Mouse (Mus musculus) Patski (cell line): Measurements from ENCODE around the gene G3bp1. TPM values are rescaled to one million over a fixed set of nuclear protein-coding genes. Genes with fewer than 3 reads are reported as not detected.
A peak's percentile ranks its signal among the peaks of the same experiment; 100 is the strongest.

Source experiments
- ATAC-seq: fragments of 100-300 bp; one replicate; pipeline ENCODE4 v1.8.0; 2021
- CTCF ChIA-PET: fragments of 350-600 bp; sonication (Branson Sonifier 250); formaldehyde crosslinking; loops from one replicate; lab custom pipeline; 2022; ENCODE audit warnings: inconsistent platforms; lab: Charles Lee
- POLR2A ChIA-PET: fragments of 350-600 bp; sonication (Branson Sonifier 250); formaldehyde crosslinking; loops from one replicate; lab custom pipeline; 2022; ENCODE audit warnings: antibody characterized with exemption, inconsistent platforms; lab: Charles Lee
- DNase-seq: peaks from one replicate; pipeline ENCODE4 v3.0.0-alpha.2; 2011; ENCODE audit warnings: low read depth, low spot score
- H3K27me3 ChIP-seq: fragments of 371-371 bp; one replicate; pipeline ENCODE4 v1.5.1; 2021
- CTCF ChIP-seq: fragments of 100-300 bp; IDR thresholded peaks from one replicate; pipeline ENCODE4 v1.5.1; 2021
- in situ Hi-C: fragments of 300-500 bp; cut with MboI; formaldehyde crosslinking; loops from 3 replicates; pipeline ENCODE4 v1.11.1; 2018; ENCODE audit warnings: low pct_unique_long_range_greater_than_20kb, mixed read lengths
- polyA plus RNA-seq: library from polyadenylated mRNA; unstranded; gene quantifications from one replicate; pipeline ENCODE4 v1.2.3, GENCODE M21; 2021

The G3bp1 gene
- polyA plus RNA-seq = 53.9 TPM

- CTCF ChIA-PET = interaction anchor here (1.5 to 3.7 kb wide), 2 partner anchors 9 to 29 kb away, joined by 3 to 17 read pairs; partner anchors contain the start of gene Atox1
- POLR2A ChIA-PET = interaction anchor here (0.6 to 1.6 kb wide), 7 partner anchors 9 to 32 kb away, joined by 3 to 10 read pairs (median 4); partner anchors contain the start of gene Atox1
Observed at GRCm38 (mm10) chr11:55469048-55469843, at the start of gene G3bp1. Gene G3bp1, plus strand, starts transcription at chr11:55469685.

GRCm38 (mm10) chr11:55422978-55423377, 46.5 kb upstream of the G3bp1 start, which contains the start of gene Sparc:
Gene Sparc, minus strand, starts transcription at chr11:55423183.
- DNase-seq (no peak), ATAC-seq (no peak)
- ChIA-PET CTCF (interaction anchor here (8.0 kb wide), 1 partner anchor 22 kb away, joined by 45 read pairs; no protein-coding TSS in a partner anchor), POLR2A (interaction anchor here (1.0 kb wide), 1 partner anchor 18 kb away, joined by 4 read pairs; no protein-coding TSS in a partner anchor)
- in situ Hi-C loops = no loop called here
- H3K27me3 ChIP-seq = no peaks in the 10 kb centered on the region
- TF ChIP-seq CTCF = no peak

More at GRCm38 (mm10) chr11:55469048-55469843, at the start of gene G3bp1:
- ATAC-seq (peak; percentile 98), DNase-seq (peak; percentile 100)
- no peak for TF ChIP-seq CTCF
- H3K27me3 ChIP-seq = no peaks in the 10 kb centered on the region
- in situ Hi-C loops = no loop called here

- ChIA-PET CTCF (interaction anchor here (8.0 kb wide), 1 partner anchor 21 kb away, joined by 45 read pairs; no protein-coding TSS in a partner anchor), POLR2A (no interaction called here)
- in situ Hi-C loops = no loop called here
- ATAC-seq = no peak
- no peak for TF ChIP-seq CTCF
- DNase-seq = no peak
- H3K27me3 ChIP-seq = no peaks in the 10 kb centered on the region
Observed at GRCm38 (mm10) chr11:55423756-55424155, 45.7 kb upstream of the G3bp1 start.

GRCm38 (mm10) chr11:55424746-55425360, 44.6 kb upstream of the G3bp1 start:
- in situ Hi-C loops = no loop called here
- DNase-seq (no peak), ATAC-seq (no peak)
- ChIA-PET CTCF (interaction anchor here (1.3 to 8.0 kb wide), 2 partner anchors 9 to 20 kb away, joined by 5 to 45 read pairs; no protein-coding TSS in a partner anchor), POLR2A (no interaction called here)
- no peaks in the 10 kb centered on the region for H3K27me3 ChIP-seq
- no peak for TF ChIP-seq CTCF

DNA sequence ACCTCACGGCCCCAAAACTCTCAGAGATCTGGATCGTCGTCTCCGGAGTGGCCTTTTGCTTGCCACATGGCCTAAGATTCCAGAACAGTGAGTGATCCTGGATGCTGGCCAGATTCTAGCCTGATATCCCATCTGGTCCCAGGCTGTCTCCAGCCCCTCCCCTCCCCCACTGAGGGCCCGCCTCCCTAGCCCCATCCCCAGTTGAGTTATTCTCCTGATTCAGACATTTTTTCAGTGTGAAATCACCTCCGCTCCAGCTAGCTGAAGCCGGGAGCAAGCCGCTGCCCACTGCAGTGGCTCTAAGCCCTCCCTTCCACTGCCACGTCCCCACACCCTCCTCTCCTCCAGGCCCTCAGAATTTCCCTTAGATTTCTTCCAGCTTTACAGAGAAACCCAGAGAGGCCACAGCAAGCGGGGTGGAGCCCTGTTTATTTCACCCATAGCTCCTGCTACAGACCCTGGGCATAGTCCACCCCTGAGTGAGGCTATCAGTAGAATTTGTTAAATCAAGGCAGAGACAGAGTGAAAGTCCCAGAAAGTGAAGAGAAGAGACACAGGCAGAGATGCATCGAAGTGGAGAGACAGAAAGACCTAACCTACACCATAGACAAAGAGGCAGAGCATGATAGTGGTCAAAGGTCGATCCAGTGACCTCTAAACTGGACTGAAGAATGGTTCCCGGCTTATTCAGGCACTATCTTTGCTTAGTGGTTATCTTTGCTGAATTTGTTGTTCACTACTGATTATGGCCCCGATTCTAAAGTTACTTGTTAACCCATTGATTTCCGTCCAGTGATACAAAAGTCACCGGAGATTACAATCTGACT, 41.1 kb upstream of the G3bp1 start:
- CTCF ChIA-PET = interaction anchor here (0.7 to 2.3 kb wide), 5 partner anchors 8 to 39 kb away, joined by 3 to 6 read pairs (median 5); no protein-coding TSS in a partner anchor
- in situ Hi-C loops = no loop called here
- peak; percentile 98 for DNase-seq
- TF ChIP-seq CTCF = no peak
- no peaks in the 10 kb centered on the region for H3K27me3 ChIP-seq
- POLR2A ChIA-PET = interaction anchor here (1.4 to 1.8 kb wide), 2 partner anchors 9 to 11 kb away, joined by 5 to 14 read pairs; no protein-coding TSS in a partner anchor
- peak; percentile 98 for ATAC-seq

- in situ Hi-C loops = no loop called here
- no peak for TF ChIP-seq CTCF
- POLR2A ChIA-PET = no interaction called here
- no peaks in the 10 kb centered on the region for H3K27me3 ChIP-seq
- CTCF ChIA-PET = interaction anchor here (1.2 to 1.7 kb wide), 5 partner anchors 10 to 40 kb away, joined by 3 to 6 read pairs (median 4); no protein-coding TSS in a partner anchor
- no peak for DNase-seq
- ATAC-seq = no peak
Observed at GRCm38 (mm10) chr11:55429973-55430372, 39.5 kb upstream of the G3bp1 start.

GRCm38 (mm10) chr11:55432981-55433380, 36.5 kb upstream of the G3bp1 start:
- in situ Hi-C loops = no loop called here
- TF ChIP-seq CTCF = no peak
- CTCF ChIA-PET = interaction anchor here (1.0 to 4.9 kb wide), 5 partner anchors 8 to 43 kb away, joined by 3 to 39 read pairs (median 4); no protein-coding TSS in a partner anchor
- POLR2A ChIA-PET = interaction anchor here (0.7 kb wide), 2 partner anchors 19 to 39 kb away, joined by 4 read pairs; no protein-coding TSS in a partner anchor
- DNase-seq = no peak
- ATAC-seq = no peak
- H3K27me3 ChIP-seq = no peaks in the 10 kb centered on the region

DNA sequence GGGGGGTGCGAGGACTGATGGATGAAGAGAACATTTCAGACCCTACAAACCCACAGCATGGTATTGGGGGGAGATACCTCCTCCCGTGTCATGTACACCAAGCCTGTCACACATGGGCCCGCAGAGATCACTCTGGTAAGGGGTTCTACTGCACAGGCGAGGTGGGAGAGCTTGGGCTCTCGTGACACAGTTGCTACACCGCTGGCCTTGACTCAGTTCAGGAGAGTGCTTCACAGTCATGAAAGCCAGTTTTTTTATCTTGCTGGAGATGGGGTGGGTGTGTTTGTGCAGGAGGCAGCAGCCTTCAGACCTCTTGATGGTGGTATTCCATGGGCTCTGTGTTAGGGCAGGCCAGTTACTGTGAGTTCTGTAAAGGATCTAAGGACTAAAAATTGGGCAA, 33.4 kb upstream of the G3bp1 start:
- CTCF ChIA-PET = no interaction called here
- ATAC-seq = no peak
- DNase-seq = no peak
- in situ Hi-C loops = no loop called here
- TF ChIP-seq CTCF = no peak
- H3K27me3 ChIP-seq = no peaks in the 10 kb centered on the region
- POLR2A ChIA-PET = no interaction called here

GRCm38 (mm10) chr11:55438031-55438430, 31.5 kb upstream of the G3bp1 start:
- TF ChIP-seq CTCF = no peak
- POLR2A ChIA-PET = no interaction called here
- DNase-seq = no peak
- ATAC-seq = no peak
- H3K27me3 ChIP-seq = no peaks in the 10 kb centered on the region
- CTCF ChIA-PET = no interaction called here
- in situ Hi-C loops = no loop called here

DNA sequence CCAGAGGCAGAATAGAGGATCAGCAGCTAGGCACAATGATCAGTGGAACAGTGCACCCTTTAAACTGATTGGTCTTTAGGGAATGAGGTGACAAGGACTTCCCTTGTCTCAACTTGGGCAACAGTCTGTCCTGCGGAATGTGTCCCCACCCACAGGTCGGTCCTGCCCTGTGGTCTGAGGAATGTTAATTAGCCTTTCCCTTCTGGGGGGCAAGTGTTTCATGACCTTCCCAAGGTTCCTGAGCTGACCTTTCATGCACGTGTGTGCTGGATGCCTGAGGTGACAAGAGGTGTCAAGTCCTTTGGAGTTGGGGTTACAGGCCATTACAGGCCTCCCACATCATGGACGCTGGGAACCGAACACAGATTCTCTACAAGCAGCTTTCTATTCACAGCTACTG, 29.8 kb upstream of the G3bp1 start:
- ATAC-seq (no peak), DNase-seq (no peak)
- no peaks in the 10 kb centered on the region for H3K27me3 ChIP-seq
- no peak for TF ChIP-seq CTCF
- ChIA-PET POLR2A (no interaction called here), CTCF (interaction anchor here (1.9 to 2.6 kb wide), 2 partner anchors 10 to 50 kb away, joined by 6 to 12 read pairs; no protein-coding TSS in a partner anchor)
- in situ Hi-C loops = no loop called here
